Mouse (Mus musculus): ENCODE results near the gene Eps8l2. TPM values are rescaled to one million over a fixed set of nuclear protein-coding genes. Genes with fewer than 3 reads are reported as not detected.

The Eps8l2 gene
- total RNA-seq (2023): under 1 TPM; 0.24 to 0.84 TPM

GRCm38 (mm10) chr7:141338576-141339131 lies at the start of gene Eps8l2:
Gene Eps8l2 (plus strand): TSS chr7:141338880.

GRCm38 (mm10) chr7:141291921-141292582 lies 46.6 kb upstream of the Eps8l2 start, which contains the start of gene Drd4:
Gene Drd4 (plus strand): TSS chr7:141292006.

GRCm38 (mm10) chr7:141327469-141328372 lies 11.0 kb upstream of the Eps8l2 start, which contains the start of the genes Deaf1 and Tmem80:
Gene Deaf1 (minus strand): TSS chr7:141327690.
Gene Tmem80 (plus strand): TSS chr7:141327739.

GRCm38 (mm10) chr7:141391625-141392551 lies 53.2 kb downstream of the Eps8l2 start, which contains the start of gene Taldo1:
Gene Taldo1 (plus strand): TSS chr7:141392199.

Other genes with a start within 250 kb of the Eps8l2 start
- 10 to 100 TPM; 44.7 to 51.9 TPM for gene Sigirr, start 238.3 kb upstream of the Eps8l2 start, total RNA-seq (2023)
- gene Ano9, start 221.1 kb upstream of the Eps8l2 start, total RNA-seq (2023): not detected
- gene Ptdss2, start 216.5 kb upstream of the Eps8l2 start, total RNA-seq (2023): 1 to 10 TPM; 9.0 to 9.8 TPM
- 10 to 100 TPM; 76.8 to 79.0 TPM for gene Rnh1, start 166.0 kb upstream of the Eps8l2 start, total RNA-seq (2023)
- gene Hras, start 144.9 kb upstream of the Eps8l2 start, total RNA-seq (2023): 10 to 100 TPM; 23.1 to 28.1 TPM
- 1 to 10 TPM; 5.4 to 7.7 TPM for gene Lrrc56, start 144.7 kb upstream of the Eps8l2 start, total RNA-seq (2023)
- 1 to 10 TPM; 4.9 TPM for gene Lmntd2, start 124.8 kb upstream of the Eps8l2 start, total RNA-seq (2023)
- 10 to 100 TPM; 13.4 to 15.4 TPM for gene Rassf7, start 123.0 kb upstream of the Eps8l2 start, total RNA-seq (2023)
- 100 to 1,000 TPM; 149 TPM for gene Phrf1, start 110.1 kb upstream of the Eps8l2 start, total RNA-seq (2023)
- 10 to 100 TPM; 27.7 to 43.8 TPM for gene Irf7, start 72.4 kb upstream of the Eps8l2 start, total RNA-seq (2023)
- not detected for gene Cdhr5, start 62.1 kb upstream of the Eps8l2 start, total RNA-seq (2023)
- gene Sct, start 59.7 kb upstream of the Eps8l2 start, total RNA-seq (2023): not detected
- not detected for gene Drd4, start 46.9 kb upstream of the Eps8l2 start, total RNA-seq (2023)
- gene Deaf1, start 11.2 kb upstream of the Eps8l2 start, total RNA-seq (2023): 10 to 100 TPM; 44.0 to 45.2 TPM
- 10 to 100 TPM; 21.6 to 30.3 TPM for gene Tmem80, start 11.1 kb upstream of the Eps8l2 start, total RNA-seq (2023)
- 100 to 1,000 TPM; 146 to 150 TPM for gene Taldo1, start 53.3 kb downstream of the Eps8l2 start, total RNA-seq (2023)
- gene Gatd1, start 75.3 kb downstream of the Eps8l2 start, total RNA-seq (2023): 10 to 100 TPM; 31.8 to 46.1 TPM
- not detected for gene Cend1, start 90.6 kb downstream of the Eps8l2 start, total RNA-seq (2023)
- gene Slc25a22, start 99.0 kb downstream of the Eps8l2 start, total RNA-seq (2023): 10 to 100 TPM; 45.5 to 49.9 TPM
- gene Pidd1, start 105.1 kb downstream of the Eps8l2 start, total RNA-seq (2023): 1 to 10 TPM; 5.9 to 6.3 TPM
- 1,000 to 10,000 TPM; 2,341 to 2,386 TPM for gene Rplp2, start 108.5 kb downstream of the Eps8l2 start, total RNA-seq (2023)
- gene Pnpla2, start 116.3 kb downstream of the Eps8l2 start, total RNA-seq (2023): 10 to 100 TPM; 54.1 to 58.8 TPM
- gene Cracr2b, start 122.2 kb downstream of the Eps8l2 start, total RNA-seq (2023): not detected
- 10 to 100 TPM; 11.2 to 17.5 TPM for gene Cd151, start 128.5 kb downstream of the Eps8l2 start, total RNA-seq (2023)
- 10 to 100 TPM; 18.6 to 21.3 TPM for gene Polr2l, start 136.3 kb downstream of the Eps8l2 start, total RNA-seq (2023)
- gene Tspan4, start 136.4 kb downstream of the Eps8l2 start, total RNA-seq (2023): under 1 TPM in 1 of 2 experiments, not detected in 1; 0.99 TPM
- 10 to 100 TPM; 18.7 to 24.5 TPM for gene Chid1, start 201.0 kb downstream of the Eps8l2 start, total RNA-seq (2023)
- gene Ap2a2, start 223.3 kb downstream of the Eps8l2 start, total RNA-seq (2023): 10 to 100 TPM; 43.5 to 45.4 TPM